Mouse (Mus musculus) brown adipose tissue, adult 24 weeks (tissue): ENCODE measurements around the gene Fnip2. TPM values are rescaled to one million over a fixed set of nuclear protein-coding genes. Genes with fewer than 3 reads are reported as not detected.

Experiments used
- H3K27ac ChIP-seq: fragments of 200-500 bp; replicated peaks from 2 replicates; pipeline ENCODE4 v1.5.1; 2012; ENCODE audit warnings: low read depth, mild to moderate bottlenecking, low read length
- H3K4me1 ChIP-seq: fragments of 200-500 bp; 2 replicates; pipeline ENCODE4 v1.6.1; 2012; ENCODE audit warnings: low read length, mixed read lengths; ENCODE audit not compliant: control insufficient read depth, insufficient read depth, insufficient read length
- H3K4me3 ChIP-seq: fragments of 200-500 bp; 2 replicates; pipeline ENCODE4 v1.5.1; 2012; ENCODE audit warnings: low read depth, mild to moderate bottlenecking, low read length, moderate library complexity; ENCODE audit not compliant: insufficient read depth
- polyA plus RNA-seq: library from polyadenylated mRNA; stranded (reverse); fragments of >200 nt; gene quantifications from 2 replicates; pipeline ENCODE4 v1.2.4, GENCODE M21; 2012; ENCODE audit not compliant: missing spikeins, insufficient read depth, insufficient read length

Fnip2 gene
- polyA plus RNA-seq, 1 experiment = 4.2 TPM

DNA sequence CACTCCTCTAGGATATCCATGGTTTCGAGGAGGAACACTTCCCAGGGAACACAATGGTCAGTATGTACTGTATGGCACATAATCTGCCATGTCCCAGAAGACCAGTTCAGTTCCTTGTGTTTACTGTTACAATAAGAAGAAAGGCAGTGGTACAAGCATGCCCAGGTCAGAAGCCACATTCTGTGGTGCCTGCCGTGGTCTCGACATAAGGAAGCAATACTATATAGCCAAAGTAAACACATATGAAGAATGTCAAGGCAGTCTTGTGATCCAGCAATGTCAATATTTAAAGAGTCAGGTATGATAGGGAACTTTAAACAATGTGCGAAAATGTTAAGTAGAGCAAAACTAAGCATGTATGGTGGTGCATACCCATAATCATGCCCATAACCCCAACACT is 44.2 kb downstream of the Fnip2 start:
- H3K4me1 ChIP-seq = peaks cover 31% of the 10 kb centered on the region
- no peak overlapping the region for H3K4me3 ChIP-seq
- no peak overlapping the region for H3K27ac ChIP-seq

DNA sequence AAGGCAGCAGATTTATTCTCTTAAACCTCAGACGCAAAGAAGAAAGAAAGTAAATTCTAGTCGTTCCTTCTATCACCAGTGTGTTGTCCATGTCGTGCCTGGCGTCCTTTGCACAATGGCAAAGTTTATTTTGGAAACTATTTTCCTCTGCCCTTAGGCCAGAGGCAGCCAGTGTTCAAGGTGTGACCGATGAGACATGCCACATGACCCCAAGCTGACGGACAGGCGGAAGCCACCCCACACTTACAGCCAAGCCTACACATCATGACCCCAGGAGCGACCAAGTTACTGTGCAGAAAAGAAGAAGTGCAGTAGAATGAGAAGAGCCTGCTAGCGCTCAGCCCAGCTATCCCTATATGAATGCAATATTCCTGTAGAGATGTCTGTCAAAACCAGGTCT is 47.7 kb downstream of the Fnip2 start:
- H3K4me3 ChIP-seq = no peak overlapping the region
- H3K27ac ChIP-seq = no peak overlapping the region
- peaks cover 15% of the 10 kb centered on the region for H3K4me1 ChIP-seq

DNA sequence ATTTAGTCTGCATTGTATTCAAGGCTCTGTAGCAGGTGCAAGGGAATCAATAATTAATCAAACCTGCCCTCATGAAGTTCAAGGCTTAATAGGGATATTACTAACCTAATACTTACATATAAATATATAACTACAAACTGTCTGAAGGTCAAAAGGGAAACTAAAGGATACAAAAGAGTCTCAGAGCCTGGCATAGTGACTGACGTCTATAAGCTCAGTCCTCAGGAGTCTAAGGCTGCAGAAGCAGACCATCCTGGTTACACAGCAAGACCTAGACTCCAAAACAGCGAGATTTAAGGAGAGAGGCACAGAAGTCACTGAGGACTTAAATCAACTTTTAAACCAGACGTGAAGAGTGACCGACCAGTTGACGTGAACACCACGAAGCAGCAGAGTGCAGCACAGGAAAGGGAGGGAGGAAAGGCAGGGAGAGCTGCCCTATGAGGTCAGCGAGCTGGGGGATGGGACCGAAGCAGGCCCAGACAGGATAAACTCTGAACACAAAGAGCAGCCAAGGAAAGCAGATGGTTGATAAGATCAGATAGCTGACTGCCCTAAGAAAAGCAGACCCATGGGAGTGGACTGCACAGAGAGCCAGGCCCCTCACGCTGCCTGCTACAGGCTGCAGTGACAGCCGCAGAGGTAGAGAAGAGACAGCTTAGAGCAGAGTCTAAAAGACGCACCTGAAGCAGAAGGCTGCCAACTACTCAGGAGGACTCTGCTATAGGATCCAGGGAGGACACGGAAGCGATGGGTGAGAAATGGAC is 48.7 kb downstream of the Fnip2 start:
- Histone ChIP-seq H3K4me3 (no peak overlapping the region), H3K4me1 (peaks cover 15% of the 10 kb centered on the region), H3K27ac (peak overlapping the region; percentile 50)

DNA sequence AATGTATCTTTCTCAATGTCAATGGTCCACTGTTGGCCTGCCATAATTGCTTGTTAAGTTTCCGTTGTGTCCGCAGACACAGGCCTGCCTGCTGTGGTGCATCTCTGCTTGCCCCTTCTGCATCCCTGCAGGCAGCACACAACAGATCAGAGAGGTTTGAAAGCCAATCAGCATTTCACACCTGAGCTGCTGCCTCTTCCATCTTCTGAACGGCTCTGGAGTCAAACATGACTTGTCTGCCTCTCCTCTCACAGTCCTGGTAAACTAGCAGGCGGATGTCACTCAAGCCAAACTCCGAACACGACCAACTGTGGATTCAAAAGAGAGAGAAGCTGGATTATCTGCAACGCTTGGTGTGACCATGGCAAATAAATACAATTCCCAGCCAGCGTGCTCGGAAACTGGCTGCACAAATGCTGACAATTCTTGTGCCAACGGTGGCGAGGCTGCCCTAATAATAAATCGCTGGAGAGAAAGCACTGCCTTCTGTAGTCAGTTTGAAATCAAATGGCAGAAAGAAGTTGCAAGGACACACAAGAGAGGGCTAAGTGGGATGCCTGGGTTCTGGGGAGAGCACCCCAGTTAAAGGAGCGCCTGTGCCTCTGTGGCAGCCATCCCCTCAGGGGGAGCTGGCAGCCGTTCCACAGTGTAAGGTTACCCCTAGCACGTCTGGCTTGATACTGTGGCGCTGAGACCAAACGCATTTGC is 49.6 kb downstream of the Fnip2 start:
- Histone ChIP-seq H3K4me3 (no peak overlapping the region), H3K27ac (no peak overlapping the region), H3K4me1 (peaks cover 15% of the 10 kb centered on the region)

GRCm38 (mm10) chr3:79516958-79517357 is 50.6 kb downstream of the Fnip2 start:
- no peak overlapping the region for H3K4me3 ChIP-seq
- peak overlapping the region; percentile 24 for H3K27ac ChIP-seq
- H3K4me1 ChIP-seq = peaks cover 15% of the 10 kb centered on the region

GRCm38 (mm10) chr3:79516099-79516920 is 51.3 kb downstream of the Fnip2 start:
- Histone ChIP-seq H3K27ac (peak overlapping the region; percentile 24), H3K4me3 (peak overlapping the region; percentile 13; the same call in 1 of the 2 replicates), H3K4me1 (peaks cover 15% of the 10 kb centered on the region)

DNA sequence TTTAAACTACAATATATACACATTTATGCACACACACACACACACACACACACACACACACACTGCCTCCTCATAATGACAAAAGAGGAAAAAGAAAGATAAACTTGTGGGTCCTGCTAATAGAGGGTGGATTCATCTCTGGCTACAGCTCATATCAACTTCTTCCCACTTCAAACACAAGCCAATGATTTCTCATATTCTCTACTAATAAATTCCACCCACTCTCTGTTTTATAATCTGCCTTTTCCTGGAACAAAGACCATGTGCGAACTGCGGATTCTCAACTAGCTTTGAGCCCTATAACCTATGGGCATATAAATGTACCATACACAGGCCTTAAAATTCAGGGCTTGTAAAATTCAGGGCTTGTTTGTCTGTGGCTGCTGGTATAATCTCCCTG is 53.3 kb downstream of the Fnip2 start:
- H3K27ac ChIP-seq = no peak overlapping the region
- H3K4me3 ChIP-seq = no peak overlapping the region
- H3K4me1 ChIP-seq = peaks cover 8% of the 10 kb centered on the region

- no peak overlapping the region for H3K4me3 ChIP-seq
- H3K4me1 ChIP-seq = no peaks in the 10 kb centered on the region
Observed at GRCm38 (mm10) chr3:79501166-79501728, 66.3 kb downstream of the Fnip2 start.

GRCm38 (mm10) chr3:79500279-79500678 is 67.3 kb downstream of the Fnip2 start:
- H3K4me1 ChIP-seq = no peaks in the 10 kb centered on the region
- H3K27ac ChIP-seq = no peak overlapping the region
- no peak overlapping the region for H3K4me3 ChIP-seq

More at GRCm38 (mm10) chr3:79501166-79501728, 66.3 kb downstream of the Fnip2 start:
- no peak overlapping the region for H3K27ac ChIP-seq

- no peak overlapping the region for H3K4me3 ChIP-seq
- no peaks in the 10 kb centered on the region for H3K4me1 ChIP-seq
- H3K27ac ChIP-seq = no peak overlapping the region
Observed at GRCm38 (mm10) chr3:79496668-79497067, 70.9 kb downstream of the Fnip2 start.

- Histone ChIP-seq H3K4me1 (no peaks in the 10 kb centered on the region), H3K4me3 (no peak overlapping the region), H3K27ac (no peak overlapping the region)
Observed at GRCm38 (mm10) chr3:79495151-79495550, 72.4 kb downstream of the Fnip2 start.

DNA sequence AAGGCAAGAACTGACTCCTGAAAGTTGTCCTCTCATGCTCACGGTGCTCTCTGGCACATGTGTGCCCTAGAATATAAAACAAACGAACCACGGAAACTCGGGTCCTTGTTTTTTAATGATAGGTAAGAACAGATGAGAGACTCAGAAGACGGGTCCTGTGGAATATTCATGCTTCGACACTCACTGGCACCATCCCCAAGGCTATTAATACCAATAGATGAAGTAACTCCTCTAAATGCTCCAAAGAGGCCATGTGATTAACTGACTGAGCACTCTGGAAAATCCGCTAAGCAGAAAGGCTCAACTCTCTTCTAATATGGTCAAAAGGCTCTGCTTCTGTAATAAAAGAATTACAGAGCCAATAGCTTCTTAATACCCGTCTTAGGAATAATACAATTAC is 73.6 kb downstream of the Fnip2 start:
- no peak overlapping the region for H3K27ac ChIP-seq
- H3K4me3 ChIP-seq = no peak overlapping the region
- no peaks in the 10 kb centered on the region for H3K4me1 ChIP-seq

GRCm38 (mm10) chr3:79493064-79493463 is 74.5 kb downstream of the Fnip2 start:
- Histone ChIP-seq H3K4me3 (no peak overlapping the region), H3K4me1 (no peaks in the 10 kb centered on the region), H3K27ac (no peak overlapping the region)

GRCm38 (mm10) chr3:79491614-79492013 is 76.0 kb downstream of the Fnip2 start:
- no peak overlapping the region for H3K27ac ChIP-seq
- no peaks in the 10 kb centered on the region for H3K4me1 ChIP-seq
- no peak overlapping the region for H3K4me3 ChIP-seq

DNA sequence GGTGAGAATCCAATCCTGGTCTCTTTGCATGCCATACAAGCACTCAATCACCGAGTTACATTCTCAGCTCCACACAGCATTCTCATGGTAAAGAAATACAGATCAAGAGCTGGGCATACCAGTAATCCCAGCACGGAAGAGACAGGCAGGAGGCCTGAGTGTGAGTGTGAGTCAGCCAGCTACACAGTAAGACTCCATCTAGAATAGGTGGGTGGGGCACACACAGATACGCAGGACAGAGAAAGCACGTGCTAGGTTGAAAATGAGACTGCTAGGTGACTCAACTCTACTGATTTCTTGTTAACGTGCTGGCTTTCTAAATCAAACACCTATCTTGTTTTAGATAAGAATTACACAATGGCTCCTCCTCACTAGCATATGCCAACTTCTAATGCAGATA is 77.5 kb downstream of the Fnip2 start:
- Histone ChIP-seq H3K4me1 (no peaks in the 10 kb centered on the region), H3K27ac (no peak overlapping the region), H3K4me3 (no peak overlapping the region)
